ENCODE assay signal across 8 mouse cellular contexts in the genomic region with DNA sequence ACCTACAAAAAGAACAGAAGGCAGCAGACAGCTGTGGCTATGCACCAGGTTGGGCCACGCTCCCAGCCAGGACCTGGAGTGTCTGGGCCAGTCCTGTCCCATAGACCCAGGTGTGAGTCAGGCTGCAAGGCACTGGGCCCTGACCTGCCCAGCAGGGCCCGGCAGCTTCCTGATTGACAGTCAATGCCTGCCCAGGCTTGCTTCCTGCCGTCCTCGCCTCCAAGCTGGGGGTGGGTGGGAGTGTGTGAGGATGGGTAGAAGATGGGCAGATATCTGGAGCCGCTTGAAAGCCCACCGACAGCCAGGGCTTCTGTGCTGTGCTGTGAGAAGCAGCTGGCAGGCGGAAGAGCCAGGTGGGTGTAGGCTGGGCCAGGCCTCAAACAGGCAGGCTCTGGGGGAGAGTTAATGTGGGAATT. TPM values are rescaled to one million over a fixed set of nuclear protein-coding genes. Genes with fewer than 3 reads are reported as not detected.
DNase-seq lines count a peak whose midpoint lies in the region; ATAC-seq and TF ChIP-seq lines count a peak whose summit lies in the region.

No protein-coding gene starts in this region.

- no peaks in the 10 kb centered on the region for H3K27me3 ChIP-seq in neural tube, embryonic 11.5 days (ENCODE audit: control insufficient read depth, insufficient read depth, low read length)
- no peaks in the 10 kb centered on the region for H3K27me3 ChIP-seq in embryonic facial prominence, embryonic 13.5 days
- no peaks in the 10 kb centered on the region for H3K27me3 ChIP-seq in hindbrain, embryonic 15.5 days
- H3K27me3 ChIP-seq in limb, embryonic 13.5 days, result no peaks in the 10 kb centered on the region

- DNase-seq in neural tube, embryonic 11.5 days (ENCODE audit: low spot score), result peak; percentile 33
- no peak for DNase-seq in neural tube, embryonic 10.5 days (ENCODE audit: extremely low spot score, low spot score)
- DNase-seq in yolk sac, embryonic 10.5 days (ENCODE audit: low spot score), result no peak

- TF ChIP-seq CTCF in olfactory bulb, adult 2 months (IDR thresholded peaks at IDR 0.05; ENCODE audit: insufficient read depth, low read depth, low read length), result no peak

- TF ChIP-seq POLR2A in olfactory bulb, adult 2 months (IDR thresholded peaks at IDR 0.05; ENCODE audit: insufficient read depth, low read depth, low read length), result no peak

- peak overlapping the region; percentile 75 for H3K27ac ChIP-seq in neural tube, embryonic 11.5 days (ENCODE audit: low read depth, low read length)
- H3K27ac ChIP-seq in embryonic facial prominence, embryonic 13.5 days, result peak overlapping the region; percentile 78
- H3K27ac ChIP-seq in hindbrain, embryonic 15.5 days (replicated peaks), result peak overlapping the region; percentile 87
- H3K27ac ChIP-seq in limb, embryonic 13.5 days, result peak overlapping the region; percentile 70; the same call in 1 of the 2 replicates
- peak overlapping the region; percentile 50; the same call in 1 of the 2 replicates for H3K27ac ChIP-seq in olfactory bulb, adult 2 months (ENCODE audit: insufficient read depth, low read depth, low read length)

- peaks cover 28% of the 10 kb centered on the region for H3K4me1 ChIP-seq in neural tube, embryonic 11.5 days (ENCODE audit: control insufficient read depth, insufficient read depth, low read length)
- peaks cover 71% of the 10 kb centered on the region for H3K4me1 ChIP-seq in embryonic facial prominence, embryonic 13.5 days
- H3K4me1 ChIP-seq in hindbrain, embryonic 15.5 days (replicated peaks), result peaks cover 80% of the 10 kb centered on the region
- peaks cover 73% of the 10 kb centered on the region for H3K4me1 ChIP-seq in limb, embryonic 13.5 days
- peaks cover 69% of the 10 kb centered on the region for H3K4me1 ChIP-seq in olfactory bulb, adult 2 months (ENCODE audit: control insufficient read depth, insufficient read depth, low read length)

- no peaks in the 10 kb centered on the region for H3K9me3 ChIP-seq in neural tube, embryonic 11.5 days (ENCODE audit: control insufficient read depth, low read length)
- no peaks in the 10 kb centered on the region for H3K9me3 ChIP-seq in embryonic facial prominence, embryonic 13.5 days
- H3K9me3 ChIP-seq in hindbrain, embryonic 15.5 days, result no peaks in the 10 kb centered on the region
- no peaks in the 10 kb centered on the region for H3K9me3 ChIP-seq in limb, embryonic 13.5 days

- ATAC-seq in neural tube, embryonic 11.5 days (ENCODE audit: insufficient read depth, low FRiP score, low TSS enrichment), result peak; percentile 43; the same call in 1 of the 2 replicates
- ATAC-seq in embryonic facial prominence, embryonic 13.5 days (ENCODE audit: insufficient number of reproducible peaks, insufficient read depth, low FRiP score, low TSS enrichment, low read depth), result peak; percentile 13; the same call in 1 of the 2 replicates
- ATAC-seq in hindbrain, embryonic 15.5 days (ENCODE audit: low FRiP score, low read depth), result peak; percentile 64
- ATAC-seq in limb, embryonic 13.5 days (ENCODE audit: low FRiP score, low read depth), result peak; percentile 38; the same call in 1 of the 2 replicates
- ATAC-seq in CD4-positive, CD25-positive, alpha-beta regulatory T cell, adult 4 months, result no peak

- no peaks in the 10 kb centered on the region for H3K36me3 ChIP-seq in neural tube, embryonic 11.5 days (ENCODE audit: control insufficient read depth, insufficient read depth, low read length)
- no peaks in the 10 kb centered on the region for H3K36me3 ChIP-seq in embryonic facial prominence, embryonic 13.5 days
- H3K36me3 ChIP-seq in hindbrain, embryonic 15.5 days, result no peaks in the 10 kb centered on the region
- H3K36me3 ChIP-seq in limb, embryonic 13.5 days, result peaks cover 6% of the 10 kb centered on the region; the same call in 1 of the 2 replicates

- H3K4me3 ChIP-seq in neural tube, embryonic 11.5 days (ENCODE audit: low read depth, low read length), result no peak overlapping the region
- no peak overlapping the region for H3K4me3 ChIP-seq in embryonic facial prominence, embryonic 13.5 days
- H3K4me3 ChIP-seq in hindbrain, embryonic 15.5 days, result no peak overlapping the region
- no peak overlapping the region; the same call in 1 of the 2 replicates for H3K4me3 ChIP-seq in limb, embryonic 13.5 days
- H3K4me3 ChIP-seq in olfactory bulb, adult 2 months (ENCODE audit: insufficient read depth, low read depth, low read length), result no peak overlapping the region

- H3K9ac ChIP-seq in neural tube, embryonic 11.5 days (ENCODE audit: low read length), result peak overlapping the region; percentile 2
- peak overlapping the region; percentile 27; the same call in 1 of the 2 replicates for H3K9ac ChIP-seq in embryonic facial prominence, embryonic 13.5 days
- H3K9ac ChIP-seq in hindbrain, embryonic 15.5 days, result peak overlapping the region; percentile 16
- H3K9ac ChIP-seq in limb, embryonic 13.5 days, result peak overlapping the region; percentile 55

- 44% methylated on average over 7 of the region's 7 CpGs for WGBS in neural tube, embryonic 11.5 days
- 47% methylated on average over 7 of the region's 7 CpGs for WGBS in embryonic facial prominence, embryonic 13.5 days
- WGBS in hindbrain, embryonic 15.5 days, result 17% methylated on average over 7 of the region's 7 CpGs
- 36% methylated on average over 7 of the region's 7 CpGs for WGBS in limb, embryonic 13.5 days
- WGBS in olfactory bulb, adult 2 months, result 14% methylated on average over 7 of the region's 7 CpGs

- H3K4me2 ChIP-seq in neural tube, embryonic 11.5 days (ENCODE audit: low read depth), result no peak overlapping the region
- peak overlapping the region; percentile 40 for H3K4me2 ChIP-seq in embryonic facial prominence, embryonic 13.5 days
- H3K4me2 ChIP-seq in hindbrain, embryonic 15.5 days, result peak overlapping the region; percentile 33
- H3K4me2 ChIP-seq in limb, embryonic 13.5 days (replicated peaks), result peak overlapping the region; percentile 38

RNA-seq across cellular contexts. Expression of gene Prrc2b, which starts 24.2 kb away (rescaled TPM):
- polyA plus RNA-seq in neural tube, embryonic 11.5 days (2014; fragmentation: Nextera tagmentation; extraction: Ambion mirVana), result 73.9 and 81.1 TPM in 2 replicates
- polyA plus RNA-seq in embryonic facial prominence, embryonic 13.5 days (2015; fragmentation: Nextera tagmentation; extraction: Ambion mirVana), result 44.8 and 57.7 TPM in 2 replicates
- 79.7 and 81.1 TPM in 2 replicates for polyA plus RNA-seq in hindbrain, embryonic 15.5 days (2015; fragmentation: Nextera tagmentation; extraction: Ambion mirVana)
- 49.0 and 52.7 TPM in 2 replicates for polyA plus RNA-seq in limb, embryonic 13.5 days (2015; fragmentation: Nextera tagmentation; extraction: Ambion mirVana)
- polyA plus RNA-seq in olfactory bulb, adult 2 months (2012; ENCODE audit: insufficient read depth, insufficient read length, low replicate concordance, missing spikeins), result 70.7 and 86.2 TPM in 2 replicates
- 10 to 100 TPM; 31.7 to 32.9 TPM for polyA plus RNA-seq in CD4-positive, CD25-positive, alpha-beta regulatory T cell, adult 4 months (2017; shearing (Covaris generic))

Comparison
In these comparisons a context has a peak if more than half of its experiments do, and no peak if none do; other contexts are left out.
1. H3K9ac ChIP-seq: peak in every context shown above with its lines; median percentile 55 in limb, embryonic 13.5 days; 27 in embryonic facial prominence, embryonic 13.5 days; 16 in hindbrain, embryonic 15.5 days; 2 in neural tube, embryonic 11.5 days.